Mouse (Mus musculus): ENCODE measurements around the gene Map3k21. TPM values are rescaled to one million over a fixed set of nuclear protein-coding genes. Genes with fewer than 3 reads are reported as not detected.

The Map3k21 gene
- total RNA-seq (2014; rRNA removed), result 2.3 and 3.2 TPM in 2 replicates
- 0.49 and 0.85 TPM in 2 replicates for polyA plus RNA-seq (2015; fragmentation: Nextera tagmentation; extraction: Ambion mirVana)

DNA sequence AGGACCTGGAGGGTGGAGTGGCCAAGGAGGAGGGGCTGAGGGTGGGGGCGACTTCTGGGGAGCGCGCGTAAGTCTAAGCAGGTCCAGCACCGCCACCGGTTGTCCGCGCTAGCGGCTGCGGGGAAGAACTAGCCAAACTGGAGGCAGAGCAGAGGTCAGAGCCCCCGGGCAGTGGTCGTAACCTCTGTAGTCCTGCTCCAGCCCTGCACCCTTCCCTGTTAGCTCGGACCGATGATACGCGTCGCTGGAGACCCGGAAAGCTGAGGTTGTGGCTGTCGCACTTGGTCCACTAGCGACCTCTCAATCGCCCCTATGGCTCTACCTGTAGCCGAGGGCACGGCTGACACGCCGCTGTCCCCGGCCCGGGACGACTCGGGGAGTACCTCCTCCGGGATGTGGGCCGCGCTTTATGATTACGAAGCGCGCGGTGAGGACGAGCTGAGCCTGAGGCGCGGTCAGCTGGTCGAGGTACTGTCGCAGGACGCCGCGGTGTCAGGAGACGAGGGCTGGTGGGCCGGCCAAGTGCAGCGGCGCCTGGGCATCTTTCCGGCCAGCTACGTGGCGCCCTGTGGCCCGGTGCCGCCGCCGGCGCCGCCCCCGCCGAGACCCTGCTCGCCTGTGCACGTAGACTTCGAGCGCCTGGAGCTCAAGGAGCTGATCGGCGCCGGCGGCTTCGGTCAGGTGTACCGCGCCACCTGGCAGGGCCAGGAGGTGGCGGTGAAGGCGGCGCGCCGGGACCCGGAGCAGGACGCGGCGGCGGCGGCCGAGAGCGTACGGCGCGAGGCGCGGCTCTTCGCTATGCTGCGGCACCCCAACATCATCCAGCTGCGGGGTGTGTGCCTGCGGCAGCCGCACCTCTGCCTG lies at the start of gene Map3k21:
TSS of gene Map3k21 (plus strand) at position 86 of the 864 bp plus-strand sequence.
- Histone ChIP-seq H3K9me3 (ENCODE audit: low read length) (no peaks in the 10 kb centered on the region), H3K4me2 (ENCODE audit: low read depth) (peak within 1 kb of the TSS; percentile 99), H3K9ac (peak within 1 kb of the TSS; percentile 54), H3K36me3 (ENCODE audit: insufficient read depth) (no peaks in the 10 kb centered on the region), H3K27me3 (ENCODE audit: insufficient read depth, low read length) (peaks cover 27% of the 10 kb centered on the region), H3K4me3 (ENCODE audit: low read depth, low read length) (peak within 1 kb of the TSS; percentile 64), H3K27ac (ENCODE audit: low read depth, low read length) (no peak within 1 kb of the TSS), H3K4me1 (ENCODE audit: insufficient read depth) (peaks cover 5% of the 10 kb centered on the region)
- 0 out of 2 replicates have a peak, but pooled peaks have one; percentile 3 for TF ChIP-seq CTCF (IDR thresholded peaks at IDR 0.05; ENCODE audit: low read depth)
- ATAC-seq, result peak; percentile 77
- peak; percentile 43 for DNase-seq
- WGBS, result 2% methylated on average over 91 of the region's 93 CpGs

DNA sequence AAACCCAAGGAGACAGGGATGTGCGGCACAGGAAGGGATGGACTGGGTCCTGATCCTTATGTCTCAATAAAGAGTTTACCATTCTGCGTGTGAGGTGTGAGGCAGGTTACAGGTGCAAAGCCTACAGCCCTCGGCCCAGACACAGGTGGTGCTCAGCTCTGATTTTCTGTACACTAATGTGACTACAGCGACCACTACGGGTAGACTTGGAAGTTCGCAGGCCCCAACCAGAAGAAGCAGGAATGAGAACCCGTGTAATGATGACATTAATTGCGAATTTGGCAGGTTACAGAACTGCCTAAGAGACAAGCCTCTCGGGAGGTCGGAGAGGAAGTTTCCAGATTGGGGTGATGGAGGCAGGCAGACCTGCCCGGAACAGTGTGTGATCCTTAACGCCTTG lies 44.1 kb upstream of the Map3k21 start:
- Histone ChIP-seq H3K27ac (ENCODE audit: low read depth, low read length) (no peak overlapping the region), H3K9ac (no peak overlapping the region), H3K4me3 (ENCODE audit: low read depth, low read length) (no peak overlapping the region), H3K36me3 (ENCODE audit: insufficient read depth) (peaks cover 19% of the 10 kb centered on the region), H3K27me3 (ENCODE audit: insufficient read depth, low read length) (no peaks in the 10 kb centered on the region), H3K9me3 (ENCODE audit: low read length) (no peaks in the 10 kb centered on the region), H3K4me2 (ENCODE audit: low read depth) (no peak overlapping the region), H3K4me1 (ENCODE audit: insufficient read depth) (no peaks in the 10 kb centered on the region)
- TF ChIP-seq CTCF (IDR thresholded peaks at IDR 0.05; ENCODE audit: low read depth), result peak; percentile 34; the same call in 1 of the 2 replicates
- WGBS, result 78% methylated on average over 12 of the region's 12 CpGs
- no peak for DNase-seq
- no peak for ATAC-seq

DNA sequence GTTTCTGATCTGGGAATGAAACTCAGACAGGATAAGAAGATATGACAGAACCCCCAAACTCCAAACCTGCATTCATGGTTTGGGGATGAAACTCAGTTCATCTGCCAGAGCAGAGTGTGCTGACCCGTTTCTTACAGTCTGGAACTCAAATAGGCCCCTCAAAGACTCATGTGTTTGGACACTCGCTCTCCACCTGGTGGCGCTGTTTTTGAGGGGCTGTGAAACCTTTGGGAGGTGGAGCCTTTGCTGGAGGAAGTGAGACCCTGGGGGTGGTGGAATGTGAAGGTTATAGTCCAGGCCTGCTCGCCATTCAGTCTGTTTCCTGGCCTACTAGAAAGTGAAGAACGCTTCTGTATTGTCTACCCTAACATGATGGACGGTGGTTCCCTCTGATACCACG lies 41.7 kb upstream of the Map3k21 start:
- TF ChIP-seq CTCF (IDR thresholded peaks at IDR 0.05; ENCODE audit: low read depth), result peak; percentile 48
- no peak overlapping the region for H3K4me3 ChIP-seq (ENCODE audit: low read depth, low read length)
- H3K4me1 ChIP-seq (ENCODE audit: insufficient read depth), result no peaks in the 10 kb centered on the region
- ATAC-seq (no peak), DNase-seq (no peak)
- no peaks in the 10 kb centered on the region for H3K27me3 ChIP-seq (ENCODE audit: insufficient read depth, low read length)
- no peaks in the 10 kb centered on the region for H3K9me3 ChIP-seq (ENCODE audit: low read length)
- no peak overlapping the region for H3K4me2 ChIP-seq (ENCODE audit: low read depth)
- peaks cover 11% of the 10 kb centered on the region for H3K36me3 ChIP-seq (ENCODE audit: insufficient read depth)
- H3K27ac ChIP-seq (ENCODE audit: low read depth, low read length), result no peak overlapping the region
- WGBS, result 76% methylated on average over 7 of the region's 7 CpGs
- no peak overlapping the region for H3K9ac ChIP-seq

DNA sequence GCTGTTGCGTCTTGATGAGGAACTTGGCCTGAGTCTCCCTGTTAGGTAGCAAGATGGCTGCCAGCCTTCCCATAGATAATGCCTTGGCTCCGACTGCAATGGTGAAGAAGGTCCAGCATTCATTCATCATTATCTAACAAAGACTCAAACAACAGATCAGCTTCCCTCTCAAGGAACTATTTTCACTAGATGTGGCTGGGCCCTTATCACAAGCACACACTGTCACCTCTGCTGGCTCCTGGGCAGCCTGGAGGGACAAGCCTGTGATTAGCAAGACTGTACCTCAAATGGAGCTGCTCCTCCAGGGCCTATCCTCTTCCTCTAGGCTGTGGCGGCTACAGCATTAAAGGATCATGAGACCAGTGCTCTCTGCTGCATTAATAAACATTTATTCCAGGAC lies 40.5 kb upstream of the Map3k21 start:
- peaks cover 13% of the 10 kb centered on the region for H3K36me3 ChIP-seq (ENCODE audit: insufficient read depth)
- H3K27me3 ChIP-seq (ENCODE audit: insufficient read depth, low read length), result no peaks in the 10 kb centered on the region
- TF ChIP-seq CTCF (IDR thresholded peaks at IDR 0.05; ENCODE audit: low read depth), result no peak
- no peak for DNase-seq
- no peak overlapping the region for H3K9ac ChIP-seq
- 89% methylated on average over 3 of the region's 3 CpGs for WGBS
- no peak overlapping the region for H3K4me2 ChIP-seq (ENCODE audit: low read depth)
- no peaks in the 10 kb centered on the region for H3K9me3 ChIP-seq (ENCODE audit: low read length)
- H3K27ac ChIP-seq (ENCODE audit: low read depth, low read length), result no peak overlapping the region
- H3K4me3 ChIP-seq (ENCODE audit: low read depth, low read length), result no peak overlapping the region
- no peaks in the 10 kb centered on the region for H3K4me1 ChIP-seq (ENCODE audit: insufficient read depth)
- ATAC-seq, result no peak

DNA sequence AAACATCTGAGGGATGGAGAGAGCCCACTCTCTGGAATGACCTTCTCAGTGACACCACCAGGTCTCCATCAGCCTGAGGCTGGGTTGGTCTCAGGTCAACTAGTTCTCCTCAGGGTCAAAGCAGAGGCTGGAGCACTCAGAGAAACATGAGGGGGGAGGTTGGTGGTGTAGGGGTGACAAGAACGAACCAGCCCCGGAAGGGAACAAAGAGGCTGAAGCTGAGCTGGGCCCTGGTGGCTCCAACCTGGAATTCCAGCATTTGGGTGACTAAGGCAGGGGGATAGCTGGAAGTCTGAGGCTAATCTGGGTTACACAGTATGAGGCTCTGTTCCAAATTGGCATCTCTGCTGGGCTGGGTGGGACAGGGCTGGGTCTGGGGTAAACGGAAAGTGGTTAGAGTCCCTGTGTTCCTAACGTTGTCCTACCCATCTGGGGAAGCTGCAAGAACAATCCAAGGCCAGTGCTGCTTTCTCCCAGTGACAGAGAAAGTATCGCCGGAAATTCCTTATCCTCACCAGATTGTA lies 40.0 kb upstream of the Map3k21 start:
- no peak for TF ChIP-seq CTCF (IDR thresholded peaks at IDR 0.05; ENCODE audit: low read depth)
- Histone ChIP-seq H3K4me1 (ENCODE audit: insufficient read depth) (no peaks in the 10 kb centered on the region), H3K27ac (ENCODE audit: low read depth, low read length) (no peak overlapping the region), H3K4me3 (ENCODE audit: low read depth, low read length) (no peak overlapping the region), H3K9me3 (ENCODE audit: low read length) (no peaks in the 10 kb centered on the region), H3K27me3 (ENCODE audit: insufficient read depth, low read length) (no peaks in the 10 kb centered on the region), H3K4me2 (ENCODE audit: low read depth) (no peak overlapping the region), H3K9ac (no peak overlapping the region), H3K36me3 (ENCODE audit: insufficient read depth) (peaks cover 11% of the 10 kb centered on the region)
- no peak for ATAC-seq
- DNase-seq, result no peak
- 34% methylated on average over 6 of the region's 6 CpGs for WGBS

DNA sequence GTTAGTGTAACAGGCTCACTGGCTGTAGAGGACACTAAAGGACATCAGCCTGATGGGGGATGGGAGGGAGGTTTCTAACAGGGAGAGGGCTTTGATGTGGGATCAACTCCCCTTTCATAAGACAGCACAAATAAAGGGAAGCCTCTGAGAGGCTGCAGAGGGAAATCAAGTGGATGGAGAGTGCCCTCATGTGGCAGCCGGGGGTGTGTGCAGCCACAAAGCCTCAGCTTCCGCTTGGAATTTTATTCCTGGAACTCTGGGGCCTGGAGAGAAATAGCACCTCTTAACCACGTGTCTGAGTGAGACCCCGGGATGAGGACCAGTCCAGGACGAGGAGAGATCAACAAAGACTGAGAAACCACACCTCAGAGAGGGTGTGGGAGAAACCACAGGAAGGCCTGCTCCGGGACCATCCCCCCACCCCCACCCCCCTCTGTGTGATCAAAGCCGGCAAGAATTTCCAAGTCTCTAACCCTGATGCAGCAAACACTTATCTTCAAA lies 39.4 kb upstream of the Map3k21 start:
- no peak overlapping the region for H3K27ac ChIP-seq (ENCODE audit: low read depth, low read length)
- DNase-seq, result peak; percentile 89
- H3K27me3 ChIP-seq (ENCODE audit: insufficient read depth, low read length), result no peaks in the 10 kb centered on the region

More for the DNA sequence above, 39.4 kb upstream of the Map3k21 start:
- Histone ChIP-seq H3K9me3 (ENCODE audit: low read length) (no peaks in the 10 kb centered on the region), H3K9ac (no peak overlapping the region), H3K4me1 (ENCODE audit: insufficient read depth) (no peaks in the 10 kb centered on the region), H3K4me3 (ENCODE audit: low read depth, low read length) (no peak overlapping the region), H3K36me3 (ENCODE audit: insufficient read depth) (peaks cover 12% of the 10 kb centered on the region), H3K4me2 (ENCODE audit: low read depth) (no peak overlapping the region)
- WGBS, result 6% methylated on average over 7 of the region's 7 CpGs
- peak; percentile 88 for ATAC-seq
- TF ChIP-seq CTCF (IDR thresholded peaks at IDR 0.05; ENCODE audit: low read depth), result peak; percentile 94
